Mouse (Mus musculus): ENCODE results near the gene Prrc2b.

Gene Prrc2b

GRCm38 (mm10) chr2:32215576-32215975 is 64.7 kb downstream of the Prrc2b start:
- POLR2A ChIA-PET: interaction anchor here in 2 of 4 experiments (0.9 to 47.5 kb wide), 11 partner anchors 7 to 78 kb away, joined by 3 to 1178 read pairs (median 4); partner anchors contain the start of genes Prrc2b (in 1 of the 2) and Swi5 (in 1 of the 2)
- CTCF ChIA-PET: interaction anchor here in 2 of 4 experiments (0.6 to 1.7 kb wide), 3 partner anchors 12 to 82 kb away, joined by 3 to 4 read pairs (median 3); no protein-coding TSS in a partner anchor

- ChIA-PET CTCF (interaction anchor here (0.6 to 1.2 kb wide), 6 partner anchors 14 to 113 kb away, joined by 3 to 4 read pairs (median 3); no protein-coding TSS in a partner anchor), POLR2A (interaction anchor here (0.6 to 47.5 kb wide), 9 partner anchors 11 to 323 kb away, joined by 3 to 1178 read pairs (median 3); partner anchors contain the start of genes 1110008P14Rik (in 1 of the 4) and Prrc2b (in 1 of the 4))
Observed at GRCm38 (mm10) chr2:32216506-32216905, 65.6 kb downstream of the Prrc2b start.

- CTCF ChIA-PET: interaction anchor here in 1 of 4 experiments (1.2 kb wide), 1 partner anchor 84 kb away, joined by 4 read pairs; no protein-coding TSS in a partner anchor
- POLR2A ChIA-PET: interaction anchor here (0.6 to 47.5 kb wide), 18 partner anchors 9 to 376 kb away, joined by 3 to 1178 read pairs (median 5); partner anchors contain the start of genes Pomt1 (in 1 of the 4) and Prrc2b (in 1 of the 4)
Observed at GRCm38 (mm10) chr2:32217656-32218055, 66.8 kb downstream of the Prrc2b start.

DNA sequence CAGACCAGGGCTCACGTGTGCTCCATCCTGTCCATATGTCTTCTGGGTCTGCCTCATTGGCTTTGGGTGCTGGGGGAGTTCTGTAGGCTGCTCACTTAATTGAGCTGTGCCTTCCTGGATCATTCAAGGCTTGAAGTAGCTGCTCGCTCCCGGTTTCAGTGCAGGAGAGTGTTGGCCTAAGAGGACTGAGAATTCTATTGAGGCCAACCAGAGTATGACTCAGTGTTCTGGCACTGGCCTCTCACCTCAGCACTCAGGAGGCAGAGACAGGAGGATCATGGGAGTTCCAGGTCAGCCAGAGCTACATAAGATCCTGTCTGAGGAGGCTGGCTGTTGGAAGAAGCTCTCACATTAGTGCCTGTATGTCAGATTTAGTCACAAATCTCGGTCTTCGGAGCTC is 67.2 kb downstream of the Prrc2b start:
- ChIA-PET POLR2A (interaction anchor here (0.6 to 47.5 kb wide), 26 partner anchors 8 to 376 kb away, joined by 3 to 1178 read pairs (median 4); partner anchors contain the start of genes Pomt1 (in 1 of the 4) and Prrc2b (in 1 of the 4)), CTCF (interaction anchor here in 1 of 4 experiments (1.4 kb wide), 1 partner anchor 17 kb away, joined by 3 read pairs; no protein-coding TSS in a partner anchor)

DNA sequence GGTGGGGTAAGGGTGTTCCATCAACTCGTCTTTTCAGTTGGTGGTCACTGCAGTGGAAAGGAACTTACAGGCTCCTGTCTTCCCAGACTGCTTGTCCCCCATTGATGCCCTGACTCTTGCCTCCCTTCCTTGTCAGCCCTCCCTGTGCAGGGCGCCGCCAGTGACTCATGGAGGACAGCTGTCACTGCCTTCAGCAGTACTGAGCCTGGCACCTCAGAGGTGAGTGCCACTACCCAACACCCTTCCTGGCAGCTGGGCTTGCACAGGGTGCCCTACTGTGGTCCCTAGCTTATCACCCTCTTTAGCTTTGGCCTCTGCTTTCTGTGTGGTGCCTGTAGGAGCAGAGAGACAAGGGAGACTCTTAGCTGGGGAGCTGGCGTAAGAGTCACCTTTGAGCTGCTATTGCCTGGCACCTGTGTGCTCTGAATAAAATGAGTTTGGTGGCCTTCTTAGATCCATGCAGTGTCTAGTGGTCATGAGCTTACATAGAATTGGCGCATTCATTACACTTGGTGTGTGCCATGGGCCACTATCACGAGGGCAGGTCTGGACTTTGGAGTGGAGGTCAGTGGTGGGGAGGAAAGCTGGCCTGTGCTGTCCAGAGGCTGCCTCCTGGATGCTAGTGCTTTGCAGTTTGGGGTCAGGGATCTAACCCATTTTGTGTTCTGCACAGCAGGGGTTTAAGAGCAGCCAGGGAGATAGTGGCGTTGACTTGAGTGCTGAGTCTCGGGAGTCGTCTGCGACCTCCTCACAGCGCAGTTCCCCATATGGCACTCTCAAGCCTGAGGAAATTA is 67.9 kb downstream of the Prrc2b start:
- POLR2A ChIA-PET: interaction anchor here in 3 of 4 experiments (0.6 to 47.5 kb wide), 31 partner anchors 8 to 375 kb away, joined by 3 to 1178 read pairs (median 4); partner anchors contain the start of genes Pomt1 (in 1 of the 3) and Prrc2b (in 1 of the 3)
- CTCF ChIA-PET: interaction anchor here in 2 of 4 experiments (1.4 to 2.2 kb wide), 3 partner anchors 18 to 32 kb away, joined by 3 to 6 read pairs (median 3); no protein-coding TSS in a partner anchor

- CTCF ChIA-PET: interaction anchor here (0.6 to 2.2 kb wide), 6 partner anchors 18 to 175 kb away, joined by 3 to 7 read pairs (median 4); no protein-coding TSS in a partner anchor
- POLR2A ChIA-PET: interaction anchor here in 3 of 4 experiments (0.9 to 47.5 kb wide), 17 partner anchors 10 to 93 kb away, joined by 3 to 1178 read pairs (median 7); partner anchors contain the start of genes Pomt1 (in 1 of the 3) and Prrc2b (in 1 of the 3)
Observed at GRCm38 (mm10) chr2:32219501-32219900, 68.6 kb downstream of the Prrc2b start.

- POLR2A ChIA-PET: interaction anchor here (0.6 to 47.5 kb wide), 20 partner anchors 8 to 62 kb away, joined by 3 to 1178 read pairs (median 4); partner anchors contain the start of genes Pomt1 (in 1 of the 4) and Prrc2b (in 1 of the 4)
- CTCF ChIA-PET: interaction anchor here (0.6 to 2.2 kb wide), 5 partner anchors 28 to 175 kb away, joined by 3 to 7 read pairs (median 5); no protein-coding TSS in a partner anchor
Observed at GRCm38 (mm10) chr2:32220021-32220420, 69.1 kb downstream of the Prrc2b start.

DNA sequence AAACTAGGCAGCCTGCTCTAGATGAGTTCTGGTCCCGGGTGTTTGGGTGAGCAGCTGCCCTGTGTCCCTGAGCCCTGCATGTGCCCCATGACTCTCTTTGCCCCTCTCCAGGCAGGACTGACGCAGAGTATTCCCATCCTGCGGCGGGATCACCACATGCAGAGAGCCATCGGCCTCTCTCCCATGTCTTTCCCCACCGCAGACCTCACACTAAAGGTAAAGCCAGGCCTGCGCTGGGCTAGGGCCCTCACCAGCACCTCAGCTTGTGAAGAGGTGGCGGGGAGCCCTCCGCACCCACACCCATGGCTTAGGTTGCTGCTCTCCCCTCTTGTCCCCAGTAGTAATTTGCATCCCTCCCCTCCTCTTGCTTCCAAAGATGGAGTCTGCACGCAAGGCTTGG is 70.1 kb downstream of the Prrc2b start:
- ChIA-PET CTCF (interaction anchor here in 1 of 4 experiments (1.0 to 2.2 kb wide), 2 partner anchors 29 to 84 kb away, joined by 3 to 6 read pairs; no protein-coding TSS in a partner anchor), POLR2A (interaction anchor here in 3 of 4 experiments (0.6 to 47.5 kb wide), 20 partner anchors 9 to 212 kb away, joined by 3 to 1178 read pairs (median 4); partner anchors contain the start of genes Pomt1 (in 1 of the 3) and Prrc2b (in 1 of the 3))

GRCm38 (mm10) chr2:32221577-32221976 is 70.7 kb downstream of the Prrc2b start:
- CTCF ChIA-PET: interaction anchor here in 1 of 4 experiments (0.9 to 1.0 kb wide), 2 partner anchors 8 to 83 kb away, joined by 3 read pairs; no protein-coding TSS in a partner anchor
- POLR2A ChIA-PET: interaction anchor here in 3 of 4 experiments (0.6 to 47.5 kb wide), 15 partner anchors 7 to 212 kb away, joined by 3 to 1178 read pairs (median 4); partner anchors contain the start of gene Prrc2b (in 1 of the 3)

- POLR2A ChIA-PET: interaction anchor here in 2 of 4 experiments (0.7 to 47.5 kb wide), 8 partner anchors 8 to 61 kb away, joined by 3 to 1178 read pairs (median 6); partner anchors contain the start of gene Prrc2b (in 1 of the 2)
- CTCF ChIA-PET: interaction anchor here in 1 of 4 experiments (0.9 kb wide), 1 partner anchor 9 kb away, joined by 3 read pairs; no protein-coding TSS in a partner anchor
Observed at GRCm38 (mm10) chr2:32222057-32222456, 71.2 kb downstream of the Prrc2b start.

- CTCF ChIA-PET: interaction anchor here in 1 of 4 experiments (1.1 to 1.3 kb wide), 2 partner anchors 55 to 83 kb away, joined by 3 to 4 read pairs; no protein-coding TSS in a partner anchor
- POLR2A ChIA-PET: interaction anchor here in 3 of 4 experiments (0.5 to 2.8 kb wide), 33 partner anchors 9 to 523 kb away, joined by 3 to 19 read pairs (median 4); partner anchors contain the start of genes Golga2 (in 2 of the 3), Swi5 (in 2 of the 3) and Nup214 (in 1 of the 3)
Observed at GRCm38 (mm10) chr2:32235433-32235832, 84.6 kb downstream of the Prrc2b start.

GRCm38 (mm10) chr2:32235886-32236759 is 85.2 kb downstream of the Prrc2b start, which contains the start of gene Pomt1:
Gene Pomt1, plus strand, starts transcription at chr2:32236590.
- CTCF ChIA-PET: interaction anchor here in 3 of 4 experiments (0.5 to 1.3 kb wide), 6 partner anchors 14 to 84 kb away, joined by 3 to 4 read pairs (median 4); no protein-coding TSS in a partner anchor
- POLR2A ChIA-PET: interaction anchor here in 3 of 4 experiments (0.5 to 2.8 kb wide), 34 partner anchors 10 to 523 kb away, joined by 3 to 19 read pairs (median 4); partner anchors contain the start of genes Golga2 (in 2 of the 3), Swi5 (in 2 of the 3) and Nup214 (in 1 of the 3)

- ChIA-PET POLR2A (interaction anchor here in 3 of 4 experiments (0.7 to 2.8 kb wide), 29 partner anchors 9 to 378 kb away, joined by 3 to 19 read pairs (median 4); partner anchors contain the start of gene Swi5 (in 1 of the 3)), CTCF (interaction anchor here (0.5 to 2.0 kb wide), 21 partner anchors 9 to 300 kb away, joined by 3 to 7 read pairs (median 3); no protein-coding TSS in a partner anchor)
Observed at GRCm38 (mm10) chr2:32236760-32237487, 86.0 kb downstream of the Prrc2b start.

- ChIA-PET CTCF (interaction anchor here in 2 of 4 experiments (0.5 to 2.0 kb wide), 11 partner anchors 8 to 167 kb away, joined by 3 to 7 read pairs (median 3); no protein-coding TSS in a partner anchor), POLR2A (interaction anchor here in 2 of 4 experiments (0.9 to 2.5 kb wide), 15 partner anchors 8 to 100 kb away, joined by 3 to 19 read pairs (median 4); partner anchors contain the start of gene Swi5 (in 1 of the 2))
Observed at GRCm38 (mm10) chr2:32237571-32237970, 86.7 kb downstream of the Prrc2b start.

DNA sequence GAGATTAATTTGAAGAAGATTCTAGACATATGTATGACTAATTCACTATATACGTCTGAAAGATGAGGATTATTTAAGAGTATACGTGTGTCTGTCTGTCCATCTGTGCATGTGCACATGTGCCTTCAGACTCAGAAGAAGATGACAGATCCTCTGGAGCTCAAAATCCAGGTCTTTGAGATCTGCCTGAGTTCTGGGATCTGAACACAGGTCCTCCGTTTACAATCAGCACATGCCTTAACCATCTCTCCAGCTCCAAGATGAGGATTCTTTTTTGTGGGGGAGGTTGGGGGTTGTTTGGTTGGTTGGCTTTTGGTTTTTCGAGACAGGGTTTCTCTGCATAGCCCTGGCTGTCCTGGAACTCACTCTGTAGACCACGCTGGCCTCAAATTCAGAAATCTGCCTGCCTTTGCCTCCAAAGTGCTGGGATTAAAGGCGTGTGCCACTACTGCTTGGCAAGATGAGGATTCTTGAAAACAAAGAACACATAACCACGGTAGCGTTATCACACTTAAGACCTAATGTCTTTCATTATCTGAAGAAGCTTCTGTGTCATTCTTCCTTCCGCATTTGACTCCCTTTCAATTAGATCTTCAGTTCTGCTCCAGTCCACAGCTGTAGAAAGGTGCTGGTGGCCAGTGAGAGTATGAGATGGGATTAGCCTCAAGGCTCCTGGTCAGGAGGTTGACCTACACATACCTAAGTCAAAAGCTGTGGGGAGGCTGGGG is 88.0 kb downstream of the Prrc2b start:
- CTCF ChIA-PET: interaction anchor here in 2 of 4 experiments (0.6 to 2.0 kb wide), 3 partner anchors 44 to 105 kb away, joined by 3 to 7 read pairs (median 4); no protein-coding TSS in a partner anchor
- POLR2A ChIA-PET: interaction anchor here in 2 of 4 experiments (0.7 to 2.1 kb wide), 6 partner anchors 8 to 74 kb away, joined by 3 to 8 read pairs (median 5); no protein-coding TSS in a partner anchor

All from embryonic stem cell, embryonic (primary cell).